ENCODE assay signal across 8 mouse cellular contexts in the genomic region with DNA sequence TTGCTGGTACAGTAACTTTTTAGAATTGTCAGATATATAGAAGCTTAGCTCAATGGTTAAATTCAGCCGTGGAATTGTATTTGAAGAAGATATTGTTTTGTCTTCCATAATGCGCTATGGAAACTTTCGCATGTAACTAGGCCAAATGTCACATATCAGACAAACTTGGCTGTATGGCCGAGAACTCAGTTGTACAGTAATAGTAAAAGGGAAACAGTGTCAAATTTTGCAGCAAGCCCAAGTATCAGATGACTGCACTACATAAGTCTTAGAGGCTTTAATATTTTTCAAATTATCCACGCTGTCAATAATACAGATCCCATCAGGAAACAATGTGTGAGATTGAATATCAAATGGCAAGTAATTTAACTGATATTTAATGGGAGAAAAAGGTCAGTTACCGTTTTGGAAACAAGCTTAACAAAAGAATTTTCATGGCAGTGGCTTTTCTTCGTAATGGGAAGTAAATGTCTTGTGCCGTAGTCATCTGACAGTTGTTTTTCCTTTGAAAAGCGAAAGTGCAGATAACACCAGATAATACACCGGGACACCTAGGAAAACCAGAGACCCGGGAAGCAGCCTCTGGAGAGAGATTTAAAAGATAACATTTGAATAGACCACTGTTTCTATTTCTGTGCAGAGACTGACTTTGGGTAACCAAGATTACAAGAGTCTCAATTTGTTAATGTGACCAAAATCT. TPM values are rescaled to one million over a fixed set of nuclear protein-coding genes. Genes with fewer than 3 reads are reported as not detected.
A peak's percentile ranks its signal among the peaks of the same experiment; 100 is the strongest.
DNase-seq lines count a peak whose midpoint lies in the region; ATAC-seq and TF ChIP-seq lines count a peak whose summit lies in the region.

No protein-coding gene starts in this region.

- no peaks in the 10 kb centered on the region for H3K36me3 ChIP-seq in liver, adult 2 months (ENCODE audit: control insufficient read depth, insufficient read depth, low read length)
- no peaks in the 10 kb centered on the region for H3K36me3 ChIP-seq in hindbrain, postnatal 0 days (ENCODE audit: insufficient read depth, low read length)
- H3K36me3 ChIP-seq in neural tube, embryonic 13.5 days: no peaks in the 10 kb centered on the region

- WGBS in liver, adult 2 months: 2% methylated on average over 11 of the region's 11 CpGs
- WGBS in hindbrain, postnatal 0 days: 38% methylated on average over 11 of the region's 11 CpGs
- WGBS in neural tube, embryonic 13.5 days: 48% methylated on average over 11 of the region's 11 CpGs

- H3K4me1 ChIP-seq in liver, adult 2 months (ENCODE audit: control insufficient read depth, insufficient read depth, low read length): peaks cover 21% of the 10 kb centered on the region
- H3K4me1 ChIP-seq in hindbrain, postnatal 0 days (ENCODE audit: insufficient read depth, low read length): peaks cover 8% of the 10 kb centered on the region; the same call in 1 of the 2 replicates
- H3K4me1 ChIP-seq in neural tube, embryonic 13.5 days (replicated peaks): peaks cover 33% of the 10 kb centered on the region

- H3K9ac ChIP-seq in liver, adult 2 months (ENCODE audit: low read depth, low read length): peak overlapping the region; percentile 99
- H3K9ac ChIP-seq in hindbrain, postnatal 0 days (replicated peaks; ENCODE audit: low read length): peak overlapping the region; percentile 89; the same call in 1 of the 2 replicates
- peak overlapping the region; percentile 93 for H3K9ac ChIP-seq in neural tube, embryonic 13.5 days

- TF ChIP-seq POLR2A in liver, adult 2 months (IDR thresholded peaks at IDR 0.05; ENCODE audit: extremely low read depth, insufficient read depth, low read length): no peak

- ATAC-seq in hindbrain, postnatal 0 days: no peak
- ATAC-seq in neural tube, embryonic 13.5 days (ENCODE audit: low read depth): no peak

- H3K79me2 ChIP-seq in liver, adult 2 months (ENCODE audit: control insufficient read depth, insufficient read depth, low read length): peaks cover 24% of the 10 kb centered on the region; the same call in 1 of the 2 replicates

- no peaks in the 10 kb centered on the region for H3K9me3 ChIP-seq in hindbrain, postnatal 0 days (ENCODE audit: low read length)
- no peaks in the 10 kb centered on the region for H3K9me3 ChIP-seq in neural tube, embryonic 13.5 days

- no peak for TF ChIP-seq CTCF in liver, adult 2 months (IDR thresholded peaks at IDR 0.05; ENCODE audit: low read depth, low read length)
- TF ChIP-seq CTCF in hindbrain, postnatal 0 days (IDR thresholded peaks at IDR 0.05; ENCODE audit: low read depth): no peak

- peak overlapping the region; percentile 62 for H3K4me2 ChIP-seq in hindbrain, postnatal 0 days (ENCODE audit: low read depth, low read length)
- peak overlapping the region; percentile 70 for H3K4me2 ChIP-seq in neural tube, embryonic 13.5 days

- H3K4me3 ChIP-seq in liver, adult 2 months (ENCODE audit: insufficient read depth, low read depth, low read length): peak overlapping the region; percentile 99
- H3K4me3 ChIP-seq in hindbrain, postnatal 0 days (ENCODE audit: low read length): peak overlapping the region; percentile 97
- H3K4me3 ChIP-seq in neural tube, embryonic 13.5 days: peak overlapping the region; percentile 91

- DNase-seq in liver, adult 2 months (ENCODE audit: extremely low read depth, low read depth, low spot score): peak; percentile 71
- no peak for DNase-seq in liver
- peak; percentile 13 for DNase-seq in c-Kit-negative CD71-positive TER-119-positive erythroid progenitor cells, embryonic 14.5 days (ENCODE audit: low read depth, low spot score)
- DNase-seq in hindbrain, postnatal 0 days (ENCODE audit: low spot score): no peak
- DNase-seq in adrenal gland, adult 2 months: no peak
- no peak for DNase-seq in adrenal gland, postnatal 25 days
- DNase-seq in gastrocnemius, postnatal 4 days (ENCODE audit: low spot score in 2 of 2): no peak

- H3K27ac ChIP-seq in liver, adult 2 months (replicated peaks; ENCODE audit: insufficient read depth, low read depth, low read length): peak overlapping the region; percentile 99; the same call in 1 of the 2 replicates
- no peak overlapping the region for H3K27ac ChIP-seq in hindbrain, postnatal 0 days
- no peak overlapping the region for H3K27ac ChIP-seq in neural tube, embryonic 13.5 days (replicated peaks)

- H3K27me3 ChIP-seq in liver, adult 2 months (ENCODE audit: control insufficient read depth, insufficient read depth, low read length): no peaks in the 10 kb centered on the region
- no peaks in the 10 kb centered on the region for H3K27me3 ChIP-seq in hindbrain, postnatal 0 days (ENCODE audit: insufficient read depth, low read length)
- H3K27me3 ChIP-seq in neural tube, embryonic 13.5 days: no peaks in the 10 kb centered on the region

RNA-seq across cellular contexts. Expression of a gene that starts 1.1 kb away (rescaled TPM):
- total RNA-seq in liver, adult 2 months (2014; rRNA removed): 38.1 and 42.5 TPM in 2 replicates
- polyA plus RNA-seq in liver, adult 2 months (2012; rRNA removed): 2.3 and 2.5 TPM in 2 replicates
- total RNA-seq in hindbrain, postnatal 0 days (2014; rRNA removed): 14.7 and 18.2 TPM in 2 replicates
- 6.5 and 6.6 TPM in 2 replicates for polyA plus RNA-seq in hindbrain, postnatal 0 days (2015; fragmentation: Nextera tagmentation; extraction: Ambion mirVana)
- 9.6 and 10.4 TPM in 2 replicates for polyA plus RNA-seq in neural tube, embryonic 13.5 days (2015; fragmentation: Nextera tagmentation; extraction: Ambion mirVana)
- total RNA-seq in adrenal gland, adult 2 months (2021): 10 to 100 TPM; 27.2 to 32.3 TPM
- 1.6 and 1.9 TPM in 2 replicates for polyA plus RNA-seq in adrenal gland, adult 2 months (2012; rRNA removed)
- 27.6 and 27.7 TPM in 2 replicates for total RNA-seq in adrenal gland, postnatal 25 days (2021)
- total RNA-seq in gastrocnemius, postnatal 4 days (2021): 10 to 100 TPM; 20.1 to 23.0 TPM

Comparison
In these comparisons a context has a peak if more than half of its experiments do, and no peak if none do; other contexts are left out.
1. DNase-seq: peak in liver, adult 2 months (single experiment) and c-Kit-negative CD71-positive TER-119-positive erythroid progenitor cells, embryonic 14.5 days (single experiment); none in liver (single experiment), hindbrain, postnatal 0 days (single experiment), adrenal gland, adult 2 months (single experiment), adrenal gland, postnatal 25 days (single experiment) and gastrocnemius, postnatal 4 days (0 of 2).
2. Peak in every context shown above with its lines, with median percentiles within 50 percentile points of each other: H3K4me3 ChIP-seq and H3K9ac ChIP-seq.